Mouse (Mus musculus) midbrain, embryonic 11.5 days (tissue): ENCODE measurements around the gene Oscp1. TPM values are rescaled to one million over a fixed set of nuclear protein-coding genes. Genes with fewer than 3 reads are reported as not detected.

Experiments used
- ATAC-seq: fragments of 200-750 bp; cut with Nextera tagmentation; 2 replicates; pipeline ENCODE4 v1.8.0; 2017; ENCODE audit warnings: moderate TSS enrichment, moderate library complexity; ENCODE audit not compliant: low FRiP score
- DNase-seq: peaks from one replicate; pipeline ENCODE4 v3.0.0; 2015; ENCODE audit warnings: low spot score; ENCODE audit errors: missing footprints
- H3K27ac ChIP-seq: fragments of 300-500 bp; sonication (generic); 2 replicates; pipeline ENCODE4 v1.5.1; 2014; ENCODE audit warnings: low read depth, low read length
- H3K27me3 ChIP-seq: fragments of 300-500 bp; sonication (generic); 2 replicates; pipeline ENCODE4 v1.6.1; 2014; ENCODE audit warnings: mild to moderate bottlenecking, low read length, moderate library complexity, mixed read lengths; ENCODE audit not compliant: control insufficient read depth, insufficient read depth
- H3K36me3 ChIP-seq: fragments of 300-500 bp; sonication (generic); 2 replicates; pipeline ENCODE4 v1.6.1; 2014; ENCODE audit warnings: mild to moderate bottlenecking, low read length, moderate library complexity, mixed read lengths; ENCODE audit not compliant: control insufficient read depth, insufficient read depth
- H3K4me1 ChIP-seq: fragments of 300-500 bp; sonication (generic); 2 replicates; pipeline ENCODE4 v1.6.1; 2014; ENCODE audit warnings: low read length; ENCODE audit not compliant: control insufficient read depth, insufficient read depth
- H3K4me2 ChIP-seq: fragments of 300-500 bp; sonication (generic); 2 replicates; pipeline ENCODE4 v1.6.1; 2014; ENCODE audit warnings: mild to moderate bottlenecking, moderate library complexity
- H3K4me3 ChIP-seq: fragments of 300-500 bp; sonication (generic); 2 replicates; pipeline ENCODE4 v1.5.1; 2014; ENCODE audit warnings: low read depth, low read length
- H3K9ac ChIP-seq: fragments of 300-500 bp; sonication (generic); 2 replicates; pipeline ENCODE4 v1.6.1; 2014; ENCODE audit warnings: low read length
- H3K9me3 ChIP-seq: fragments of 300-500 bp; sonication (generic); 2 replicates; pipeline ENCODE4 v1.6.1; 2016; ENCODE audit warnings: low read length; ENCODE audit not compliant: control insufficient read depth
- WGBS: fragments of 180-500 bp; shearing (Covaris S2); extraction: QIAGEN DNeasy Blood & Tissue Kit; methylation state at CpG from one replicate; pipeline ENCODE4 v1.1.7; 2014; 5-methylcytosine and 5-hydroxymethylcytosine counted together
- polyA plus RNA-seq: library from polyadenylated mRNA; unstranded; fragments of >200 nt; fragmentation: Nextera tagmentation; extraction: Ambion mirVana; gene quantifications from 2 replicates; pipeline ENCODE4 v1.2.1, GENCODE M21; 2014

Gene Oscp1
- polyA plus RNA-seq, 1 experiment from 2014 or later = 25.9 TPM

DNA sequence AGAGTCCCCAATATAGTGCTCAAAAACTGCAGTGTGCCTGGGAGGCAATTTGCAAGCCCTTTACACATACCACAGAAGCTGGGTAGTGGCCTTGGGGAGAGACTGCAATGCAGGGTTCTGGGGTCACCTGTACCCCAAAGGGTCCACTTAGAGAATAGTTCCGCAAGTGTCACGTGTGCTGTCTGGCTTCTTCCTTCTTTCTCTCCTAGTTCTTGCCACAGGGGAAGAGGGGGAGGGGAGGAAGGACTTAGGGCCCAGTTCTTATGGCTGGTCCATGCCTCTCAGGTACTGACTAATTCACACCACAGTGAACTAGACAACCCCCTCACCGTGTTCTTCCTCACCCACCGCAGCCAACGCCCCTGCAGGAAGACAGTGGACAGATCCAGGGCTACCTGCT lies 23.0 kb upstream of the Oscp1 start:
- Histone ChIP-seq H3K4me1 (no peaks in the 10 kb centered on the region), H3K9me3 (no peaks in the 10 kb centered on the region), H3K36me3 (no peaks in the 10 kb centered on the region), H3K27ac (no peak overlapping the region), H3K4me2 (no peak overlapping the region), H3K27me3 (no peaks in the 10 kb centered on the region), H3K4me3 (no peak overlapping the region), H3K9ac (no peak overlapping the region)
- no peak for ATAC-seq
- no peak for DNase-seq
- WGBS = 89% methylated on average over 5 of the region's 5 CpGs

DNA sequence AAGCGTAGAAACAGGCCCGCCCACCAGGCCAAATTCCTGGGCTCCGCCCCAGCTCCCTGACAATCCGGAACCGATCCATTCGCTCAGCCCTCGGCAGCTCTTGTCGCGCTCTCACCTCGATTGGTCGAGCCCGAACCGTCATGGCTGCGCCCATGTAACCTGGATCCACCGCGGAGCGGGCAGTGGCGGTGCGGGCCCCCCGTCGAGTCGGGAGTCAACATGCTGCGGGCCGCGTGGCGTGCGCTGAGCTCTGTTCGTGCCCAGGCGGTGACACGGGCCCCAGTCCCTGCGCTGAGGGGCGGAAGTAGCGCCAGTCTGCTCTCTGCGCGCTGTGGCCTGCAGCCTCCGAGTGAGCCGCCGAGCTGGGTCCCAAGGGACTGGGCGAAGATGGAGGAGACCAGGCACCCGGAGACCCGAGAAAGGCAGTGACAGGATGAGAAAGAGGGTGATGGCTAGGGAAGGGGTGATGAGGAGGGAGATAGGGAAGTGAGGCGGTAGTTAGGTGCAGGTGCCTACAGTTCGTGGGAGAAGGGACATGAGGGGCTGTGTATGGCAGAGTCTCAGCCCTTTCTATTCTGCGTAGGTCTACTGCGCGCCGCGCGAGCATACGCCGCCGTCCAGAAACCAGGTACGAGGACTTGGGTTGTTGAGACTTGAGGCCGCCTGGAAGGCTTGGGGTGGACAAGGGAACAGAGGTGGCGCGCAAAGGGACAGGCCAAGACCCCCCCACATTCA lies 11.3 kb upstream of the Oscp1 start, which contains the start of gene Mrps15:
Gene Mrps15 (plus strand): TSS at position 75 of the 735 bp plus-strand sequence.
- peaks cover 10% of the 10 kb centered on the region for H3K4me1 ChIP-seq
- H3K27ac ChIP-seq = peak within 1 kb of the TSS; percentile 61; the same call in 1 of the 2 replicates
- under 1% methylated on average over 56 of the region's 56 CpGs for WGBS
- peak within 1 kb of the TSS; percentile 89 for H3K4me2 ChIP-seq
- H3K4me3 ChIP-seq = peak within 1 kb of the TSS; percentile 94
- H3K9me3 ChIP-seq = no peaks in the 10 kb centered on the region
- H3K9ac ChIP-seq = peak within 1 kb of the TSS; percentile 89
- no peaks in the 10 kb centered on the region for H3K36me3 ChIP-seq
- ATAC-seq (peak; percentile 94), DNase-seq (peak; percentile 97)
- no peaks in the 10 kb centered on the region for H3K27me3 ChIP-seq

DNA sequence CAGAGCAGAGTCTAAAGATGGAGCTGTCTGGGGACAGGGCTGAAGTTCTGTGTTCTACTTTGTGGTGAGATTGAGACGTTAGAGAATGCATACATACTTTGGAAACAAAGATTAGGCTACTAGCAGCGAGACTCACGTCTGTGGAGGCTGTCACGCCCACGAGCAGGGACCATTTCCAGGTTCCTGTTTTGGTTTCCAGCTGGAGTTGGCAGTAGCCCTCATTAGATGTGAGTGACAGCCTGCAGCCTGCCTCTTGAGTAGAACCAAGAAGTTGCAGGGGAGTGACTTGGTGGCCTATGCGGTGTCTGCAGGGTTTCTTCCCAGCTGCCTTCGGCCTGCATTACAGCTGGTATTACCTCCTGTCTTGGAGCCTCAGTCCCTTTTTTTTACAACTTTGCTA lies 6.7 kb upstream of the Oscp1 start:
- Histone ChIP-seq H3K4me1 (peaks cover 10% of the 10 kb centered on the region), H3K4me3 (no peak overlapping the region), H3K9ac (no peak overlapping the region), H3K9me3 (no peaks in the 10 kb centered on the region), H3K36me3 (peaks cover 14% of the 10 kb centered on the region), H3K27ac (no peak overlapping the region), H3K4me2 (no peak overlapping the region), H3K27me3 (no peaks in the 10 kb centered on the region)
- no peak for DNase-seq
- 85% methylated on average over 7 of the region's 7 CpGs for WGBS
- ATAC-seq = no peak

DNA sequence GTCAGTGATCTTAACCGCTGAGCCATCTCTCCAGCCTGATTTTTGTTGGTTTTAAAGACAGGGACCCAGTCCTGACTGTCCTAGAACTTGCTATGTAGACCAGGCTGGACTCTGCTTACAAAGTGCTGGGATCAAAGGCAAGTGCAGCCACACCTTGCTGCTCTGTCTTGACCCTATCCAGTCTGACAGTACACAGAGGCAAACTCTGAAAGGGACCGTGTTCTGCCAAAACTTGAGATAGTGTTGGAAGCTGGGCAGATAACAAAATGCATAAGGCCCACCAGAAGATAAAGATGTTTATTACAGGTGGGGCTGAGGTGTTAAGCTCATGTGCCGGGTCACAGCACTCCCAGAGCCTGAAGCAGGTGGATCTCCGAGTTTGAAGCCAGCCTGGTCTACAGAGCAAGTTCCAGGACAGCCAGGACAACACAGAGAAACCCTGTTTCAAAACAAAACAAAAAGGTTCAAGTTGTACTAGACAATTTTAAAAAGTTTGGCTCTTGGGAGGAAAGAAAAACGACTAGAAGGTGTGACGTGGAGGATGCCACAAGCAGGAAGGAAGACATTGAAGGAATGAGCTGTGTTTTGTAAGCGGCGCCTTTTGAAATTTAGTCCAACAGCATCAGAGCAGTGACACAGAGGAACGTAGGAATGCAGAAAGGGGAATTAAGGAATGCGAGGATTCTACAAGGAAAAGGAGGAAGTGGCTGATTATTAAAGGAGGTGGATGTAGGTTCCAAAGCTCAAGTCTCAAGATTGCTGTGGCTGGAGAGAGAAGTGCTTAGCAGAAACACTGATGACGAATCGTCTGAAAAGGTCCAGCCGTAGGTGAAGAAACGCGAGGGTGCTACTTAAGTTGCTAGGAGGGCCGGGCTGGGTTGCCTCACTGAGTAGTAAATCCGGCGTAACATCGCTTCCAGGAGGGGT lies 895 bp upstream of the Oscp1 start:
- H3K27ac ChIP-seq = peak overlapping the region; percentile 17; the same call in 1 of the 2 replicates
- peak overlapping the region; percentile 82 for H3K4me2 ChIP-seq
- H3K4me3 ChIP-seq = peak overlapping the region; percentile 76
- DNase-seq = peak; percentile 86
- peaks cover 14% of the 10 kb centered on the region for H3K36me3 ChIP-seq
- H3K4me1 ChIP-seq = peaks cover 9% of the 10 kb centered on the region
- H3K9me3 ChIP-seq = no peaks in the 10 kb centered on the region
- H3K9ac ChIP-seq = peak overlapping the region; percentile 76
- ATAC-seq = no peak; the same call in 1 of the 2 replicates
- WGBS = 14% methylated on average over 19 of the region's 19 CpGs
- H3K27me3 ChIP-seq = no peaks in the 10 kb centered on the region

DNA sequence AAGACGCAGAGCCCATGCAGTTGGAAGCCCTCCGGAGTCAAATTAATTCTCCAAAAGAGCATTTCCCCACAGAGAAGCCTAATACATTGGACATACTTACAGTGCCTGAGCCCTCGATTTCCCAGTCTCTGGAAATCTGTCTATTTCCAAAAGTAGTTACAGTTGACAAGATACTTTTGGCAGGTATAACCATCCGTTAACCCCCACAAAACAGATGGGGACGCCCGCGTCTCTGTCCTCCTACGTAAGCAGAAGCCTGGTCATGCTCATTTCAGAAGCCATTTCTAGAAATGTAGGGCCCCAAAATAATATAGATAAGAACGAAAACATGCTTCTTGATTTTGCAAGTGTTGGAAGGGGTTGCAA lies 615 bp downstream of the Oscp1 start:
- Histone ChIP-seq H3K27ac (no peak overlapping the region), H3K27me3 (no peaks in the 10 kb centered on the region), H3K4me3 (peak overlapping the region; percentile 76), H3K9ac (peak overlapping the region; percentile 76), H3K4me2 (peak overlapping the region; percentile 82), H3K36me3 (peaks cover 10% of the 10 kb centered on the region), H3K9me3 (no peaks in the 10 kb centered on the region), H3K4me1 (peaks cover 9% of the 10 kb centered on the region)
- WGBS = 47% methylated on average over 9 of the region's 9 CpGs
- DNase-seq (no peak), ATAC-seq (no peak)

DNA sequence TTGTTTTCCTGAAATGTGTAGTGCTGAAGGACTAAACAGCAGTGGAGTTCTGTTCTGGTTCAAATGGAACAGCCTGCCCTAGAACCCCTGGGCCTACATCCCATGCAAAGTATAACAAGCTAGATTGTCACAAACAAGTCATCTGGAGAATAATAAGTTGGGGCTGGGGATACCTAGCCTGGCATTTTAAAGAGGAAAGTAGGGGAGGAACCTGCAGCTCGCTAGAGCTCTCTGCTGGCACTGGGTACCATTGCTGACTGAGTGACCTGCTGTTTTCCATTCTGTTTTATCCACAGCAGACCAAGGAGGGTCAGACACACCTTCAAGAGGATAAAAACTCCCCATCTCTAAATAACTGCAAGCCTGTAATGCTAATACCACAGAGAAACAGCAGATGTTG lies 4.5 kb downstream of the Oscp1 start:
- Histone ChIP-seq H3K9ac (no peak overlapping the region), H3K9me3 (no peaks in the 10 kb centered on the region), H3K4me1 (peaks cover 3% of the 10 kb centered on the region; the same call in 1 of the 2 replicates), H3K27me3 (no peaks in the 10 kb centered on the region), H3K27ac (no peak overlapping the region), H3K36me3 (no peaks in the 10 kb centered on the region), H3K4me3 (no peak overlapping the region), H3K4me2 (no peak overlapping the region)
- no peak for DNase-seq
- WGBS = 40% methylated on average over 1 of the region's 1 CpGs
- ATAC-seq = no peak

DNA sequence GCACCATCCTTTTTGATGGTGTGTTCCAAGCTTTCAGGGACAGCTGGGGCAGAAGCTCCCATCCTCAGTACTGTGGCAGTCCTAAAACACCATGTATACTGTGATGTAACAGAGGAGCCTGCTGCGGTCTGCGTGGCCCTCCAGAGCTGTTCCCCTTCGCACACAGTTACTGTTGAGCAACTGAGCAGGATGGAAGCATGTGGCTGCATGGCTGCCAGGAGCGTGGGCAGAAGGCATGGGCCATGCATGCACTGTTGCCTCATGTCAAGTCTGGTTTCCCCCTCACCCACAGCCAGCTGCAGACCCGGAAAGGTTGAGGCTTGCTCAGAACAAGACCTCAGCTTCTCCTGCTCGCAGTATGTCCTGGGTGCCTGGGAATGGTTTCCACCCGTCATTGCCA lies 6.9 kb downstream of the Oscp1 start:
- Histone ChIP-seq H3K27ac (no peak overlapping the region), H3K4me2 (no peak overlapping the region), H3K9me3 (no peaks in the 10 kb centered on the region), H3K9ac (no peak overlapping the region), H3K4me1 (no peaks in the 10 kb centered on the region), H3K36me3 (no peaks in the 10 kb centered on the region), H3K4me3 (no peak overlapping the region), H3K27me3 (no peaks in the 10 kb centered on the region)
- WGBS = 84% methylated on average over 7 of the region's 7 CpGs
- no peak for DNase-seq
- ATAC-seq = no peak

DNA sequence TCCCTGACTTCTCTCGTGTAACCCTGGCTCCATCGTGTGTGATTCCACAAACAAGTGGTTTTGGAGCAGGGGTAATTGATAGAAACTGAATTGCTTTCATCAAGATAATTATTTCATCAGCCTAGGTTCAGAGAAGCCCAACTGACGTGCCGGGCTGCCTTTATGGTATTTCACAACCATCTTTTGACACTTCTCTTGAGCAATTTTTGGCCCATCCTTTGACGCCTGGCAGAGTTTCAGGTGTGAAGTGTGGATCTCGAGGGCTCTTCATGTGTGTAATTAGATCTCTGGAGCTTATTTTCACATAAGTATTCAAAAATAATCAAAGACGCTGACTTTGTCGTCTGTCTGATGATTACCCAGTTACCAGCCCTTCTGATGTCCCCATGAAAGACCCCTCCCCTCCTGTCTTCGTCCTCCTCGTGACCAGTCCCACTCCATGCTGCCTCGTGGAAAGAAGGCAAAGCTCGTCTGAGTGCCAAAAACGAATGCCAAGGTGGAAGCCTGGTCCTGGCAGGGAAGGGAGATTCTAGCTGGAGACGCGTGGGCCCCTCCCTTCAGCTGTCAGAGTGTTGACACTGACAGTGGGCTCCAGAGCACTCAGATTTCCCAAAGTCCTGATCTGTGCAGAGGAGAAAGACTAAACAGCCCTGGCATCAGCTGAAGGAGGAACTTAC lies 9.2 kb downstream of the Oscp1 start:
- DNase-seq (no peak), ATAC-seq (no peak)
- Histone ChIP-seq H3K27me3 (no peaks in the 10 kb centered on the region), H3K36me3 (no peaks in the 10 kb centered on the region), H3K4me1 (no peaks in the 10 kb centered on the region), H3K4me3 (no peak overlapping the region), H3K27ac (no peak overlapping the region), H3K9me3 (no peaks in the 10 kb centered on the region), H3K9ac (no peak overlapping the region), H3K4me2 (no peak overlapping the region)
- 84% methylated on average over 15 of the region's 15 CpGs for WGBS
